Mouse (Mus musculus): ENCODE results near the gene Cacna1d. TPM values are rescaled to one million over a fixed set of nuclear protein-coding genes. Genes with fewer than 3 reads are reported as not detected.

Gene Cacna1d
- polyA plus RNA-seq, 1 experiment from 2014 or later, result 0.38 TPM

- WGBS (ENCODE audit: insufficient replicate concordance), result 51% methylated on average over 4 of the region's 4 CpGs
- peaks cover 5% of the 10 kb centered on the region for H3K4me1 ChIP-seq (replicated peaks)
- H3K9me3 ChIP-seq (replicated peaks), result no peaks in the 10 kb centered on the region
Observed at GRCm38 (mm10) chr14:30256486-30256885, 234.8 kb downstream of the Cacna1d start.

GRCm38 (mm10) chr14:30255701-30256400 is 235.4 kb downstream of the Cacna1d start:
- Histone ChIP-seq H3K9ac (no peak overlapping the region), H3K4me3 (replicated peaks) (no peak overlapping the region), H3K27me3 (0 out of 2 replicates have a peak, but pooled peaks cover 7% of the 10 kb centered on the region), H3K4me2 (no peak overlapping the region), H3K27ac (no peak overlapping the region), H3K9me3 (replicated peaks) (no peaks in the 10 kb centered on the region), H3K4me1 (replicated peaks) (no peaks in the 10 kb centered on the region), H3K36me3 (no peaks in the 10 kb centered on the region)
- ATAC-seq (ENCODE audit: low read depth), result no peak
- DNase-seq, result no peak
- 68% methylated on average over 12 of the region's 12 CpGs for WGBS (ENCODE audit: insufficient replicate concordance)

More at GRCm38 (mm10) chr14:30256486-30256885, 234.8 kb downstream of the Cacna1d start:
- H3K36me3 ChIP-seq, result no peaks in the 10 kb centered on the region
- no peak overlapping the region for H3K27ac ChIP-seq
- H3K9ac ChIP-seq, result no peak overlapping the region
- H3K27me3 ChIP-seq, result 0 out of 2 replicates have a peak, but pooled peaks cover 7% of the 10 kb centered on the region
- no peak overlapping the region for H3K4me2 ChIP-seq
- ATAC-seq (ENCODE audit: low read depth) (no peak), DNase-seq (no peak)
- no peak overlapping the region for H3K4me3 ChIP-seq (replicated peaks)

- no peaks in the 10 kb centered on the region for H3K4me1 ChIP-seq (replicated peaks)
- 0 out of 2 replicates have a peak, but pooled peaks cover 7% of the 10 kb centered on the region for H3K27me3 ChIP-seq
- no peak overlapping the region for H3K9ac ChIP-seq
- DNase-seq, result no peak
- H3K4me3 ChIP-seq (replicated peaks), result no peak overlapping the region
- WGBS (ENCODE audit: insufficient replicate concordance), result 49% methylated on average over 4 of the region's 4 CpGs
- H3K4me2 ChIP-seq, result no peak overlapping the region
- ATAC-seq (ENCODE audit: low read depth), result no peak
- no peak overlapping the region for H3K27ac ChIP-seq
- no peaks in the 10 kb centered on the region for H3K36me3 ChIP-seq
- no peaks in the 10 kb centered on the region for H3K9me3 ChIP-seq (replicated peaks)
Observed at GRCm38 (mm10) chr14:30254776-30255175, 236.5 kb downstream of the Cacna1d start.

GRCm38 (mm10) chr14:30252824-30253223 is 238.4 kb downstream of the Cacna1d start:
- DNase-seq (no peak), ATAC-seq (ENCODE audit: low read depth) (no peak)
- Histone ChIP-seq H3K27me3 (0 out of 2 replicates have a peak, but pooled peaks cover 7% of the 10 kb centered on the region), H3K4me1 (replicated peaks) (no peaks in the 10 kb centered on the region), H3K4me3 (replicated peaks) (no peak overlapping the region), H3K9ac (no peak overlapping the region), H3K4me2 (no peak overlapping the region), H3K9me3 (replicated peaks) (no peaks in the 10 kb centered on the region), H3K36me3 (no peaks in the 10 kb centered on the region), H3K27ac (no peak overlapping the region)
- 58% methylated on average over 2 of the region's 2 CpGs for WGBS (ENCODE audit: insufficient replicate concordance)

GRCm38 (mm10) chr14:30251351-30251750 is 239.9 kb downstream of the Cacna1d start:
- ATAC-seq (ENCODE audit: low read depth), result no peak
- 73% methylated on average over 5 of the region's 5 CpGs for WGBS (ENCODE audit: insufficient replicate concordance)

GRCm38 (mm10) chr14:30249591-30249990 is 241.7 kb downstream of the Cacna1d start:
- no peak for DNase-seq
- no peak for ATAC-seq (ENCODE audit: low read depth)
- no peak overlapping the region for H3K4me2 ChIP-seq
- no peaks in the 10 kb centered on the region for H3K27me3 ChIP-seq
- WGBS (ENCODE audit: insufficient replicate concordance), result 24% methylated on average over 4 of the region's 4 CpGs
- H3K4me1 ChIP-seq (replicated peaks), result peaks cover 9% of the 10 kb centered on the region
- H3K27ac ChIP-seq, result peak overlapping the region; percentile 23; the same call in 1 of the 2 replicates
- H3K9me3 ChIP-seq (replicated peaks), result no peaks in the 10 kb centered on the region
- H3K9ac ChIP-seq, result no peak overlapping the region
- no peaks in the 10 kb centered on the region for H3K36me3 ChIP-seq
- no peak overlapping the region for H3K4me3 ChIP-seq (replicated peaks)

More at GRCm38 (mm10) chr14:30251351-30251750, 239.9 kb downstream of the Cacna1d start:
- Histone ChIP-seq H3K4me2 (no peak overlapping the region), H3K27me3 (no peaks in the 10 kb centered on the region), H3K4me1 (replicated peaks) (no peaks in the 10 kb centered on the region), H3K9me3 (replicated peaks) (no peaks in the 10 kb centered on the region), H3K27ac (no peak overlapping the region), H3K9ac (no peak overlapping the region), H3K36me3 (no peaks in the 10 kb centered on the region), H3K4me3 (replicated peaks) (no peak overlapping the region)
- DNase-seq, result no peak

- 55% methylated on average over 4 of the region's 4 CpGs for WGBS (ENCODE audit: insufficient replicate concordance)
- DNase-seq (no peak), ATAC-seq (ENCODE audit: low read depth) (no peak)
- no peaks in the 10 kb centered on the region for H3K9me3 ChIP-seq (replicated peaks)
- H3K4me2 ChIP-seq, result no peak overlapping the region
- H3K4me1 ChIP-seq (replicated peaks), result peaks cover 16% of the 10 kb centered on the region
- no peaks in the 10 kb centered on the region for H3K36me3 ChIP-seq
- no peak overlapping the region for H3K9ac ChIP-seq
- no peak overlapping the region for H3K4me3 ChIP-seq (replicated peaks)
- H3K27me3 ChIP-seq, result no peaks in the 10 kb centered on the region
- 0 out of 2 replicates have a peak overlapping the region, but pooled peaks have one; percentile 23 for H3K27ac ChIP-seq
Observed at GRCm38 (mm10) chr14:30248811-30249210, 242.4 kb downstream of the Cacna1d start.

- Histone ChIP-seq H3K27ac (no peak overlapping the region), H3K4me1 (replicated peaks) (peaks cover 23% of the 10 kb centered on the region), H3K36me3 (no peaks in the 10 kb centered on the region), H3K4me2 (no peak overlapping the region), H3K9ac (no peak overlapping the region), H3K27me3 (no peaks in the 10 kb centered on the region), H3K9me3 (replicated peaks) (no peaks in the 10 kb centered on the region), H3K4me3 (replicated peaks) (no peak overlapping the region)
- 24% methylated on average over 8 of the region's 8 CpGs for WGBS (ENCODE audit: insufficient replicate concordance)
- ATAC-seq (ENCODE audit: low read depth) (no peak), DNase-seq (no peak)
Observed at GRCm38 (mm10) chr14:30248121-30248520, 243.1 kb downstream of the Cacna1d start.

- Histone ChIP-seq H3K4me3 (replicated peaks) (no peak overlapping the region), H3K4me2 (no peak overlapping the region), H3K27ac (no peak overlapping the region), H3K36me3 (no peaks in the 10 kb centered on the region), H3K9ac (no peak overlapping the region), H3K9me3 (replicated peaks) (no peaks in the 10 kb centered on the region), H3K4me1 (replicated peaks) (peaks cover 28% of the 10 kb centered on the region), H3K27me3 (no peaks in the 10 kb centered on the region)
- no peak for DNase-seq
- WGBS (ENCODE audit: insufficient replicate concordance), result 59% methylated on average over 4 of the region's 4 CpGs
- no peak for ATAC-seq (ENCODE audit: low read depth)
Observed at GRCm38 (mm10) chr14:30247606-30248005, 243.6 kb downstream of the Cacna1d start.

GRCm38 (mm10) chr14:30244776-30245175 is 246.5 kb downstream of the Cacna1d start:
- Histone ChIP-seq H3K4me1 (replicated peaks) (peaks cover 48% of the 10 kb centered on the region), H3K4me3 (replicated peaks) (no peak overlapping the region), H3K36me3 (no peaks in the 10 kb centered on the region), H3K9ac (no peak overlapping the region), H3K27ac (no peak overlapping the region), H3K27me3 (no peaks in the 10 kb centered on the region), H3K4me2 (no peak overlapping the region), H3K9me3 (replicated peaks) (no peaks in the 10 kb centered on the region)
- ATAC-seq (ENCODE audit: low read depth), result no peak
- no peak for DNase-seq
- WGBS (ENCODE audit: insufficient replicate concordance), result 66% methylated on average over 5 of the region's 5 CpGs

GRCm38 (mm10) chr14:30242818-30243205 is 248.4 kb downstream of the Cacna1d start:
- WGBS (ENCODE audit: insufficient replicate concordance), result 23% methylated on average over 3 of the region's 3 CpGs
- Histone ChIP-seq H3K27me3 (no peaks in the 10 kb centered on the region), H3K9me3 (replicated peaks) (no peaks in the 10 kb centered on the region), H3K4me3 (replicated peaks) (0 out of 2 replicates have a peak overlapping the region, but pooled peaks have one; percentile 3), H3K9ac (peak overlapping the region; percentile 56), H3K4me2 (peak overlapping the region; percentile 54), H3K27ac (peak overlapping the region; percentile 92), H3K36me3 (no peaks in the 10 kb centered on the region), H3K4me1 (replicated peaks) (peaks cover 48% of the 10 kb centered on the region)
- ATAC-seq (ENCODE audit: low read depth) (peak; percentile 52), DNase-seq (peak; percentile 19)

Data from liver, embryonic 13.5 days (tissue).